Mouse (Mus musculus) retina, postnatal 1 day (tissue): ENCODE results near the gene Sult2b1.

Experiments used
- DNase-seq: peaks from one replicate; pipeline ENCODE4 v3.0.0-alpha.2; 2012

Gene Sult2b1

DNA sequence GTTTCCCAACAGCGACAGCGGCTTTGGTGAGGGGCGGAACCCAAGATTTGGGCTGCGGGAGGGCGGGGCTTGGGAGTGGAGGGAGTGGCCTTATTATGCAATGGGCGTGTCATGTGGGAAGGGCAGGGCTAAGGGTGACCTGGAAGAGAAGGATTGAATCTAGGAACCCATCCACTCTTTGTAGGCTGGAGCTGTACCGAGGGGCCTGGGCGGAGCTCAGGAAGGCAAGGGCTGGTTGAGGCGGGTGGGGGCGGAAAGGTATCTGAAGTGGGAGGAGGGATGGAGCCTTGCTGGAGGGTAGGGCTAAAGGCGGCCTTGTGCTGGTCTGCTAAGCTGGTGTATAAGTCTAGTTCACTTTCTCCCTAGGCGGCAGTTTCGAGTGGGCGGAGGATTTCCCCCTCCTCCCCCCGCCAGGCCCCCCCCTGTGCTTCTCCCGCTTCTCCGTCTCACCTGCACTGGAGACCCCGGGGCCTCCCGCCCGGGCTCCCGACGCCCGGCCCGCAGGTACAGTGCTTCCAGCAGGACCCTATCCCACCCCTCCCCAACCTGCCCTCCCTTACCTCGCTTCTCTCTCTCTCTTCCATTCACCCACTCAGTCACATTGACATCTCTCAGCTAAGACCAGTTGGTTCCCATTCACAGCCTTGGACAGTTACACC is 16.2 kb upstream of the Sult2b1 start:
- DNase-seq = peak; percentile 50

DNA sequence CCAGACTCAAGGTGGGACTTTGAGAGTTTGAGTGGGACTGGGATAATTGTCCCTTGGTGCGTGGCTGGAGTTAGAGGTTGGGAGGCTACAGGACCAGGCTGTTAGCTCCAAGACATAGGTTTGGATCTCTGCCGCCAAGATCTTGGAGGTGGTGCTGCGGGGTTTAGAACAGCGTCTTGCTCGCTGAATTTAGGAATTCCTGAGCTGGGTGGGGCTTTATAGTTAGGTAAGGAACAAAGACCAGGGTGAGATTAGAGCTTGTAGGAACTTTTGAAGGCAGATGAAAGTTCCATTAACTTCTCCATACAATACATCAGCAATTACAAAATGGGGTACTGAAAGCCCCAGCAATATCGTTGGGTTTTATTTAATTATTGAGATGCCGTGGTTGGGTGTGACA is 15.5 kb upstream of the Sult2b1 start:
- DNase-seq = no peak

DNA sequence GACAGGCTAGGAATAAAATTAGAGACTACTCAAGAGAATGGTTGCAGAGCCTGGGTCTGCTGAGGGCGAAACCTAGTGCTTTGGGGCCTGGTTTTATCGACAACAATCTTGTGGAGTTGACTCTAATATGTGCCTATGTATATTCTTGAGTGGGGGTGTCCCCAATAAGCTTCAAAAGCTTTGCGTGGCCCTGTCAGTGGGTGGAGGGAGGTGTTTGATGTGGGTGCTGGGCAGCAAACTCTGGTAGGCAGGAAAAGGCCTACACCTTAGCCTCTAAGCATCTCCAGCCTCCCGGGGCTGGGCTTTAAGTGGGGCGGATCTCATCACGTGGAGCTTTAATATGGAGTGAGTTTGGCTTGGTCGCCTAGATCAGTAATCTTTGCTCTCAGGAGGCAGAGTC is 14.5 kb upstream of the Sult2b1 start:
- DNase-seq = no peak

DNA sequence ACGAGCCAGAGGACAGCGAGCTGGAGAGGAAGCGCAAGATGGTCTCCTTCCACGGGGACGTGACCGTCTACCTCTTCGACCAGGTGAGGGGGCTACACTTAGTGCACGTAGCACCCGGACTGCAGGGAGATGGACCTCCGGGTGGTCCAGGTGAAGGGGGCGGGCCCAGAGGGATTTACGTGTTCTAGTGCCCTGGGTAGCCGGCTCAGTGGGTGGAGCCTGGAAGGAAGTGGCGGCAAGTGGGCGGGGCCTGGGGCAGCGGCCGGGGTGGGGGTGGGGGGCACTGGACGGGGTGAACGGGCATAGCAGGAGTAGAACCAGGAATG is 14.0 kb upstream of the Sult2b1 start:
- DNase-seq = peak; percentile 50

DNA sequence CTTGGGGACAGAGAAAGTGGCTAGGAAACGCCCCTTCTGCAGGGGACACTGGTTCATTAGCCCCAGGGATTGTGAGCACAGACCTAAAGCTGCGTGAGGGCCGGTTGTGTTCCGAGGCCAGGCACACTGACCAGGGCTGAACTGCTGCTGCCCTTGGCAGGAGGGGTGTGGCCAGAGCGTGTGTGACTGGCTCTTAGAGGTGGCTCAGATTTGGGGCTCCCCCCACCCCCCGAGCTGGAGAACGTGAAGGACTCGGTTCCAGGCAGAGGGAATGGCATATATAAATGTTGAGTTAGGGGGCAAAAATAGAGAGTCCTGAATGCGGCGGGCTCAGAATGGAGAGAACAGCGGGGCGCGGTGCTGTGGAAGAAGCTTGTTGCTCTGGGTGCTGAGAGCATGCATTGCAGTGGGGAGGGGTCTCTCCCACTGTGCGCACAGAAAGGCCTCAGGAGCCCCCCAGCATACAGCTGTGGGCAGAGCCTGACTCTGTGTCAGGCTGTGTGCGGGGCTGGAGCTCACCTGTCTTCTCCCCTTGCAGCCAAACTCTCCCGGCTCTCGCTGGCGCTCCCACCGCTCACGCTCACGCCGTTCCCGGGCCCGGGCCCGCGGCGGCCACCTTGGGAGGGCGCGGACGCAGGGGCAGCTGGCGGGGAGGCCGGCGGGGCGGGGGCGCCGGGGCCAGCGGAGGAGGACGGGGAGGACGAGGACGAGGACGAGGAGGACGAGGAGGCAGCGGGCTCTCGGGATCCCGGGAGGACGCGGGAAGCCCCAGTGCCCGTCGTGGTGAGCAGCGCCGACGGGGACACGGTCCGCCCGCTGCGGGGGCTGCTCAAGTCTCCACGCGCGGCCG is 13.4 kb upstream of the Sult2b1 start:
- peak; percentile 44 for DNase-seq

DNA sequence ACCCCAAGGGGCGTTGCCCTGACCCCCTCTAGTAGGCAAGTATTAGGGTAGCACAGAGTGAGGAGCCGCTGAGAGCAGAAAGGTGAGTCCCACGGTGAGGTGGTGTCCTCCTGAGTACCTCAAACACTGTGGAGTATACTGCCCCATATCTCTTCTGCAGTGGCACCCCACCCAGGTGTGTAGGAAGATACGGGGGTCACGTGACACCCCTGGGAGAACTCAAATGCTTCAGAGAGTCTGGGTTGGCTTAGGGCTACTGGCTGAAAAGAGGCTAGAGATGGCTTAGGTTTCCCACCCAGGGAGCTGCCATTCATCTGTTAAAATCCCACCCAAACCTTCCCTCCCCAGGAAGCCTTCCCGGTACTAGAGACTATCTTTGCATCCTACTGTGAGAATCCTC is 12.5 kb upstream of the Sult2b1 start:
- no peak for DNase-seq

DNA sequence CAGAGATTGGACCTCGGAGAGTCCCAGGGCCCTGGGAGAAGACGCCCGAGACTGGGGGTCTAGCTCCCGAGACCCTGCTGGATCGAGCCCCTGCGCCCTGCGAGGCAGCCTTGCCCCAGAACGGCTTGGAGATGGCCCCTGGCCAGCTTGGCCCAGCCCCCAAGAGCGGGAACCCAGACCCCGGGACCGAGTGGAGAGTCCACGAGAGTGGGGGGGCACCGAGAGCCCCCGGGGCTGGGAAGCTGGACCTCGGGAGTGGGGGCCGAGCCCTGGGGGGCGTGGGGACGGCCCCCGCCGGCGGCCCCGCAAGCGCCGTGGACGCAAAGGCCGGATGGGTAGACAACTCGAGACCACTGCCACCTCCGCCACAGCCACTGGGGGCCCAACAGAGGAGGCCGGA is 10.5 kb upstream of the Sult2b1 start:
- DNase-seq = no peak

DNA sequence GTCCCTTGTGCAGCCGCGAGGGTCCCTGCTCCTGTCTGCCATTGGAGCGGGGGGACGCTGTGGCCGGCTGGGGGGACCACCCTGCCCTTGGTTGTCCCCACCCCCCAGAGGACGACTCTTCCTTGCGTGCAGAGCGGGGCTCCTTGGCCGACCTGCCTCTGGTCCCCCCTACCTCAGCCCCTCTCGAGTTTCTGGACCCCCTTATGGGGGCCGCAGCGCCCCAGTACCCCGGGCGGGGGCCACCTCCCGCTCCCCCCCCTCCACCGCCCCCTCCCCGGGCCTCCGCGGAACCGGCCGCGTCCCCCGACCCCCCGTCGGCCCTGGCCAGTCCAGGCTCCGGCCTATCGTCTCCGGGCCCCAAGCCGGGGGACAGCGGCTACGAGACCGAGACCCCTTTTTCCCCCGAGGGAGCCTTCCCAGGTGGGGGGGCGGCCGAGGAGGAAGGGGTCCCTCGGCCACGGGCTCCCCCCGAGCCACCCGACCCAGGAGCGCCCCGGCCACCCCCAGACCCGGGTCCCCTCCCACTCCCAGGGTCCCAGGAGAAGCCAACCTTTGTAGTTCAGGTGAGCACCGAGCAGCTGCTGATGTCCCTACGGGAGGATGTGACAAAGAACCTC is 9.6 kb upstream of the Sult2b1 start:
- no peak for DNase-seq

DNA sequence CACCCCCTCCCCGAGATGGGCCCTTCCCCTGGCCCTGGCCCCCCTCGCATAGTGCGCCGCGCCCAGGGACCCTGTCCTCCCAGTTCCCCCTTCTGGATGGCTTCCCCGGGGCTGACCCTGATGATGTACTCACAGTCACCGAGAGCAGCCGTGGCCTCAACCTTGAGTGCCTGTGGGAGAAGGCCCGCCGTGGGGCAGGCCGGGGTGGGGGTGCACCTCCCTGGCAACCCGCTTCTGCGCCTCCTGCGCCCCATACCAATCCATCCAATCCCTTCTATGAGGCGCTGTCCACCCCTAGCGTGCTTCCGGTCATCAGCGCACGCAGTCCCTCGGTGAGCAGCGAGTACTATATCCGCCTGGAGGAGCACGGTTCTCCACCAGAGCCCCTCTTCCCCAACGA is 8.8 kb upstream of the Sult2b1 start:
- no peak for DNase-seq

DNA sequence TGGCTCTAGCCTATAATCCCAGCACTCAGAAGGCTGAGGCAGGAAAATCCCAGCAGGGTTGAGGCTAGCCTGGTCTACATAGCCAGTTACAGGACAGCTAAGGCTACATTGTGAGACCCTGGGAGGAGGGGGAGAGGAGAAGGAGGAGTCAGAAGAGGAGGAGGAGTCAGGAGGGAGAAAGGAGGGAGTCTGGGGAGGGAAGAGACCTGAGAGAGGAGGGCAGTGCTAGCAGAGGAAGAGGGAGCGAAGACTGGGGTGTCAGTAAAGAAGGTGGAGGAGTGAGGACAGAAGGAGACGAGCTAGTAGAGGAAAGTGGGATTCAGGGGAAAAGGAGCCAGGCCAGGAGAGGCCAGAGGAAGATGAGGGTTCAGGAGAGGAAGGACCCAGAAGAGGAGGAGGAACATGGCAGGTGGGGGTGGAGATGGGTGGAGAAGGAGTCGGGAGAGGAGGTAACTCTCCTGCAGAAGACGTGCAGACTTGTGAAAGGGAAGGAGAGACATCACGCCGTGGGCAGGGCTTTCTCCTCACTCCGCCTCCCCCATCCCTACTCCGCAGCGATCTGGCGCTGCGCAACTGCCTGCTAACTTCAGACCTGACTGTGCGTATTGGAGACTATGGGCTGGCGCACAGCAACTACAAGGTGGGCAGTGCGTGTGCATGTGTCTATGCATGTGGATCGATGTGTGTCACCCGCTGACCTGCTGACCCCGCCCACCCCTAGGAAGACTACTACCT is 7.5 kb upstream of the Sult2b1 start:
- no peak for DNase-seq

DNA sequence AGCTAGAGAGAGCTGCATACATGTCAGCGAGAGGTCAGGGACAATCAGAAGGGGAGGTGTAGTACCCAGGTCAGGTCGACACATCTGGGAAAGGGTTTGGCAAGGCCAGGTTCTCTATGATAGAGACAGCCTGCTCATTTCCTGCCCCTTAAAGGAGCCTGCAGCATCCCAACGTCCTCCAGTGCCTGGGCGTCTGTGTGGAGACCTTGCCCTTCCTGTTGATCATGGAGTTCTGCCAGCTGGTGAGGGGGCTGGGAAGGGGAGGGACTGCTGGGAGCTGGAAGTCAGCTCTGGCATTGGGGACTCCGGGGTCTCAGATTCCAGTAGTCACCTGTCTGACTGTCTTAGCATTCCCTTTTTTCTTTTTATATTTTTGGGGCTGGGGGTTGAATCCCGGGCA is 6.3 kb upstream of the Sult2b1 start:
- DNase-seq = no peak

DNA sequence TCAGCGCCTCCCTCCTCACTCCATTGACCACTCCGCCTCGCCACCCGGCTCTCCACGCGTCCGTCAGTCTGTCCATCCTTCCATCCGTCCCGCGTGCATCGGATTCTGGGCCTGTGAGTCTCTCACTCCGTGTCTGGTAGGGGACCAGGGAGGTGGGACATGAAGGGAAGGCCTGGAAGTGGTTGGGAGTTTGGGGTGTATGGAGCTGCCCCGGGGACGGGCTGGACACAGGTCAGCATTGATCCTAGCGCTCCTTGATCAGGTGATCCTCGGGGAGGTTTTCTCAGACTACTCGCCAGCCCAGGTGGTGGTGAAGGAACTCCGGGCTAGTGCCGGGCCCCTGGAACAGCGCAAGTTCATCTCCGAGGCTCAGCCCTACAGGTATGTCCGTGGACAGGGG is 3.2 kb upstream of the Sult2b1 start:
- DNase-seq = no peak

DNA sequence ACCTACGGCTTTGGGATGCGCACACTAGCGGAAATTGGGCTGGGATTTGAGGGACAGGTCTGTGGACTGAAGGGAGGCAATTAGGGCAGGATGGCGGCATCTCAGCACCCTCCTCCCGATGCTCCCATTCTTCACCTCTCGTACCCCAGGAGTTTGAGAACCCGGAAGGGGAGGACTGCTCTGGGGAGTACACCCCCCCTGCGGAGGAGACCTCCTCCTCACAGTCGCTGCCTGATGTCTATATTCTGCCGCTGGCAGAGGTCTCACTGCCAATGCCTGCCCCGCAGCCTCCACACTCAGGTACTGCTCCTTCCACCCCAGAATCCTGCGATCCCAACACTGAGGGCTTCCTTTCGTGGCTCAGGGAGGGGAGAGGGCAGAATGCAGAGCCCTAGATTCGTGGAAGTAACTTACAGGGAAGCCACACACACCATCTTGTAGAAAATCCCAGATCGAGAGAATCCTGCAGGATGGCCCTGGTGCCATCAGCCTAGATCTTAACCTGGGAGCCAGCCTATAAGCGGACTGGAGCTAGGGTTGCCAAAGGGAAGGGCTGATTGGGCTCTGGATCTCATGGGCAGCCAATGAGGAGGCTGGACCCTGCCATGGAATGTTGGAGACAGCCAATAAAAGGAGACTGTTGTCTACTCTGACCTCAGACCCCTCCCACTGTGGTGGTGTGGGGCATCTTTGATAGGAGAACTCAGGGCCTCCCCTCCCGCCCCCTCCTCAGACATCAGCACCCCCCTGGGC is 2.4 kb upstream of the Sult2b1 start:
- DNase-seq = peak; percentile 72

DNA sequence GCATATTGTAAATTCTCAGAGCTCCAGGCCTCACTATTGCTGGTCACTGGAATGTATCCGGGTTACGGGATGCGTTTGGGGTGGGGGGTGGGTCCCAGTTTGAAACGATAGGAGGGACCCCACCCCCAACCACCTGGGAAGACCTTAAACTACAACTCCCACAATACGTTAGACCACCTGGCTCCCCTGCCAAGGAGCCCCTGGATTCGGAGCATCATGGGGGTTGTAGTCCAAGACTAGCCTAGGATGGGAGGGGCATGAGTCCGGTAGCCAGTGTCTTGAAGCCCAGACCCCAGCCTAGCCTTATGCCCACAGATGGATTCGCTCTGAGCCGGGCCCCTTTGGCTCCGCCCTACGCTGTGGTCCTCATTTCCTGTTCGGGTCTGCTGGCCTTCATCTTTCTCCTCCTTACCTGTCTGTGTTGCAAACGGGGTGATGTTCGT is 1.7 kb upstream of the Sult2b1 start:
- peak; percentile 89 for DNase-seq

DNA sequence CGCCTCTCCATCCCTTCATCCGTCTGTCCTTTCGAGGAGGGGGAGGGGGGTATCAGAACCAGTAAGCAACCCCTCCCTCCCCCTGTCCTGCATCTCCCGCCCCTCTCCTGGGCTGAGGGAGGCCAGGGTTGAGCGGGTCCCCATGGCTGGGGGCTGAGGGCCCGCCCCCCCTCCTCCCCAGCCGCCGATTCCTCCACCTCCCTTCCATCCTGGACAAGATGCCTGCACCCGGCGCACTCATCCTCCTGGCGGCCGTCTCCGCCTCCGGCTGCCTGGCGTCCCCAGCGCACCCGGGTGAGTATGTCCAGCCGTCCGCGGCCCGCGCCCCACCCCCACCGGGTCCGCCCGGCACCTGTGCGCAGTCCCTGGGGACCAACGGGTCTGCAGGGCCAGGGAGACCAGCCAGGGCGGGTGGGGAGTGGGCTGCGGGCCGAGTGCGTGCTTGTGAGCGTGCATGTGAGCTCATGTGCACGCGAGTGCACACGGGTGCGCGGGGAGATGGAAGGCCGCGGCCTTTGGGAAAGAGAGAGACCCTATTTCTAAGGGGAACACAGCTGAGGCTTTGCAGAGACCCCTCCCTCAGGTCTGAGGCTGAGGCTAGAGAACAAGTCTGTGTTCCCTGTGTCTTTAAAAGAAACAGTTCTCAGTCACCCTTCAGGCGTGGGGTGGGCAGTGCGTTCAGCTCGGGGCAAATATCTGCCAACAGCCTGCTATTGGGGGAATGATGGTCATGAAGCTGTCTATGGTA is 1.1 kb upstream of the Sult2b1 start:
- no peak for DNase-seq

DNA sequence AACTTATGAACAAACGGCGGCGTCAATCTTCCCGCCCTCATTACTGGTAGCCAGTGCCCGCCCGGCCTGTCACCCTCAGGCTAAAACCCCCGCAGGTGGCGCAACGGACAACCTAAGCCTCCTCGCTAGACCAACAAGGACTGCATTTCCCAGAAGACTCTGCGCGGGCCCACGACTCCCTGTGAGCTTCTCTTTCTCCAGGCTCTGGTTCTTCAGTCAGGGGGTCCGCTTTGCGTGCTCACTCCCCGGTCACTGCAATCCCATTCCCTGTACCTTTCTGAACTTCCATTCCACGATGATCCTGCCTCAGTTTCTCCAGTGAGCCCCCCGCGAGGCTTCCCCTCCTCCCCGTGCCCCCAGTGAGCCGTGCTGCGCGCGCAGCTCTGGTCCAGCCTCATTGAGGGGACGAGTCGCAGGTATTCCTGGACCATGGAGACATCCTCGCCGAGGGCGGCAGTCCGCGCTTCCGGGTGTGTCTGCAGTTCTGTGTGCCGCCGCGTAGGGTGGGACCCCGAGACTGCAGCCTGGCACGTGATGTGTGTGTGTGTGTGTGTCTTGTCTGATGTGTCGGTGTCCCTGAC is 868 bp downstream of the Sult2b1 start, which contains the start of gene Lmtk3:
Lmtk3 (plus strand) TSS at position 228 of the 581 bp plus-strand sequence.
- DNase-seq = peak; percentile 80

DNA sequence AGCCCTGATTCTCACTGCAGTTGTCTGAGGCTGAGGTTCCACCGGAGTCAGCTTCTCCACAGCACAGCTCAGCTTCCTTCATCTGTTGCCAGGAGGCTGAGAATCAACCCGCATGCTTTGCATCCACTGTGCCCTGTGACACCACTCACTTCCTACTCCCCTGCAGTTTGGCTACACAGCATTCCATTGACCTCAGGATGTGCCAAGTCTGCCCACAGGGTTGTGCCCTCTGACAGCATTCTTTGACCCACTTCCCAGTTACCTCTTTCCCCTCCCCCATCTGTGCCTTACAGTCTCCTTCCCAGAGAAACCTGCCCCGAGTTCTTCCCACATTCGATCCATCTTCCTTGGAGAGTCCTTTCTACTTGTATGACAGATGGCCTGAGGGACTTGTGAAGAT is 2.2 kb downstream of the Sult2b1 start:
- DNase-seq = no peak

DNA sequence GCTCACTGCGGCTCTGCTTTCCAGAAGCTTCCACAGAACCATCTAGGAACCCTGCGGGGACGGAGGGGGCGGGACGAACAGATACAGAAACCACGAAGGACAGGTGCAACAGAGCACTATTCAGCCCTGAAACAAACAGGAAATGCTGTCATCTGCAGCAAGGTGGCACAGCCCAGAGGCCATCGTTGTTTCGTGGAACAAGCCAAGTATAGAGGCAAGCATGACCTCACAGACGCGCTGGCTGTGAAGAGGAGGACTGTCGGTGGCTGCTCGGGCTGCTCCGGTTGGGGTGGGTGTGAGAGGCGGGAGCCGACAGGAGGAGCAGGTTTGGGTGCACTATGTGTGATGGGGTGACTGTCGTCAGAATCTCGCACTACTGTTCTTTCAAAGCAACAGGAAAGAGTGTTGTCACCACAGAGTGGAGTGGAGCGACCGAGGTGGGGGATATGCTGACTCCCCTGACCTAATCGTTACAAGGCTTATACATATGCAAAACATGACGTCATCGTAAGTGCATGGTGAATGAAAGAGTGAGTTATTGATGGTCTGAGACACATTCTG is 5.3 kb downstream of the Sult2b1 start:
- peak; percentile 18 for DNase-seq

DNA sequence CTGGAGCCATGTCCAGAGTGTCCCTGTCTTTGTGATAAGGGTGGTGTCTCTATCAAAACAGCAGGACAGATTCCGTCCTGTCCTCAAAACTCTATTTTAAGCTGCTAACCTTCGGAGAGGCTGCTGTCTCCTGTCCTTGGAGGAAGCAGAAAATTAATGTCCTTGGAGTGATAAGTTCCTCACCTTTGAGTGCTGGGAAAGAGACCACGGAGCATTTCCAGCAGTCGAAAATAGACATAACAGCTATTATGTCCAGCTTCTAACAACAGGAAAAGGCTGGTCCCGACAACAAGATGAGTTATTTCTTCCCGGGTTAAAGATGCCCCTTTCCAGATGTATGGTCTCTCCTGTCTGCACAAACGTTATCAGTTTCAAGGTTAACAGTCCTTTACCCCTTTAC is 9.2 kb downstream of the Sult2b1 start:
- DNase-seq = no peak

DNA sequence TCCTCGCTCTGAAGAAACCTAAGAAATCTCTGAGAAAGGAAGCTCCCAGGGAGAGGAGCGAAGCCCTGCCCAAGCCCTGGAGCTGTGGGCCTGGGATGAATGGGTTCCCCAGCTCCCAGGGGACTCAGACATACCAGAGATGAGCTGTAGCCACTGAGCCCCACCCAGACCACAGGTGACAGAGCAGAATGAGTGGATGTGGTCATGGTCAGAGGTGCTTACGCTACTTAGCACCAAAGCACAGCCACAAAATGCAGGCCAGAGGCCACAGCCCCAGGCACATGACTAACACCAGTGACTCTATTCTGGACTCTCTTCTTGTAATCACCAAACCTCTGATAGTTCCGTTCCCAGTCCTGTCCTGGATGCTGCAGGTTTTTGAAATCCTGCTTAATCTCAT is 13.4 kb downstream of the Sult2b1 start:
- no peak for DNase-seq

DNA sequence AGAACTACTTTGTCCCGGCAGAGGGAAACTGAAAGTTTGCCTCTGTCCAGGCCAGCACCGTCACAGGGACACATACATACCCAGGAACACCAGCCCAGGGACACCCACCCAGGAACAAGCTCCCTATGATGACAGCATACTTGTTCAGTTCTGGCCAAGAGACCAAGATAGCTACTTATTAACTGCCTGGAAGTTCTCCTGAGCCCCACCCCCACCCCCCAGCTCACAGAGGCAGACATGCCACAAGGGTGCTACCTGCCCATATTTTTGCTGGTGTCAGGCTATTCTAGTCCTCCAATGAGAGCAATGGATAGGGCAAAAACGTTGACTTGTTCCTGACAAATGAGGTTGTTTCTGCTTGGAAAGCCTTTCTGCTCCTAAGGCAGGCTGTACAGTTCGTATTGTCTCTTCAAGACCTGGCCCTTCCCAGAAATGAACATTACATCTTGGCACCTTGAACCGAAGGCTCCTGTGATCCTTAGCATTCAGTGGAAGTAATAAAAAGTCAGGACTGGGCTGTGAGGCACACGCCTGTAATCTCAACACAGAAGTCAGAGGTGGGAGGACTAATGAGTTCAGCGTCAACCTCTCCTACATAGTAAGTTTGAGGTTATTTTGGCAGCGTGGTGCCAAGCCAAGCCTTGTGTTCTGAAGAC is 13.9 kb downstream of the Sult2b1 start:
- no peak for DNase-seq
